Mouse (Mus musculus): ENCODE measurements around the gene Zfp639.

Gene Zfp639

GRCm38 (mm10) chr3:32505841-32506240 lies 4.2 kb upstream of the Zfp639 start:
- DNase-seq (ENCODE audit: low spot score): no peak

DNA sequence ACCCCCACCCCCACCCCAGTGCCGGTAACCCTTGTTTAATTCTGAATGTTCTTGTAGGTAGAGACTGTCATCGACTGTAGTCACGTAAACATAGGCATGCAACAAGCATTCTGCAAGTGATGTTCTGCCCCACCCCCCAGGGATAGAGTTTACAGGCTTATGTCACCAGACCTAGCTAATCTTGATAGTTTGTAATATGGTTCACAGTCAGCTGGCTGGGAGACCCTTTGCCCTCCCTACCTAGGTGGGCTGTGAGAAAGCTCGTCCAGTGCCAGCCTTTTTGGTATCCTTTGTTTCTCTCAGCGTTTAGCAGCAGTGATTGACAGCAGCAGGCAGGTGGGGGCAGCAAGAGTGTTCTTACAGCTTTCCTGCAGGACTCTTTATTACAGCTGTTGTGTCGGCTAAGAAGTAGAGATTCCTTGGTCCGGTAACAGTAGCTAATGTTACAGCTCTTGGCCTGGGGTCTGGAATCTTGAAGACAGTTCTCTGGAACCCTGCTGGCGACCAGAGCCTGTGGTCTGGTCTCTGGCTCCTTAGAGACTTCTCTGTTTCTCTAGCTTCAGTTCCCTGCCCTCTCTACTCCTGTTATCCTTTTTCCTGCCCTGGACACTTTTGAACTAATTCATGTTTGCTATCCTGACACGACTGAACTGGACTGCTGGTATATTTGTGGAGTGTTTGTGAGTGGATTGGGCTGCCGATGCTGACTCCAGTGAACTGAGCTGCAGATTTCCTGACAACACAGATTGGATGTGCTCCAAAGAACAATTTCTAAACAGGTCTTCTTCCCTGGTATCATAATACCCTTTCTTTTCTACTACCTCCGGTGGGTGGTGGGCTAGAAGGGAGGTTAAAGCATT lies 3.5 kb upstream of the Zfp639 start:
- no peak for DNase-seq (ENCODE audit: low spot score)

DNA sequence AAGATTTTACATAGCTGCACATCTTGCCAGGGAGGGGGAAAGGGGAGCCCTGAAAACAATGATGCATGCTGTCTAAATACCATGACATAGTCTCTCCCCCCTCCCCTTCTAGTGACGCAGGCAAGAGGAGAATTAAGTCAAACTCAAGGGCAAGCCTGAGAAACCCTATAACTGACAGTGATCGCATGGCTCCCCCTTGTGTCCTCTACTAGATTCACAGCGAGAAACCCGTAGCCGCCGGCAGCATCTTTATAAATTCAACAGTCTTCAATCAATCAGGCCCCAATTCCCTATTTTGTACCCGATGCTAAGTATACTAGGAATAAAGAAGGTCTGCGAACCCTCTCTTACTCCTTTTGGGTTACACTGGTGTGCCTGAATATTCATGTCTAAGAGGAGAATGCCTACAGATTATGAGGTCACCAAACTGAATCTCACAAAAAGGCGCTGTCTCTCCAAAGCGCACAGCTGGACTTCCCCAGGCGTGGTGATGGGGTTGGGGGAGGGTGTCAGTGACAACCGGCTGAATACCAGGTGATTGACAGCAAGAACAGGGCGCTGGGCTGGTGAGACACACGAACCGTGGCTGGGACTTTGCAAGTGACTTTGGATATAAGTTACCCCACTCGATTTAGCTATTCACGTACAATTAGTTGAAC lies 1.3 kb upstream of the Zfp639 start:
- peak; percentile 61 for DNase-seq (ENCODE audit: low spot score)

GRCm38 (mm10) chr3:32510375-32511190 lies 524 bp downstream of the Zfp639 start:
- DNase-seq (ENCODE audit: low spot score): peak; percentile 98

GRCm38 (mm10) chr3:32511191-32511550 lies 1.1 kb downstream of the Zfp639 start:
- DNase-seq (ENCODE audit: low spot score): peak; percentile 64

GRCm38 (mm10) chr3:32512686-32513284 lies 2.7 kb downstream of the Zfp639 start:
- DNase-seq (ENCODE audit: low spot score): no peak

DNA sequence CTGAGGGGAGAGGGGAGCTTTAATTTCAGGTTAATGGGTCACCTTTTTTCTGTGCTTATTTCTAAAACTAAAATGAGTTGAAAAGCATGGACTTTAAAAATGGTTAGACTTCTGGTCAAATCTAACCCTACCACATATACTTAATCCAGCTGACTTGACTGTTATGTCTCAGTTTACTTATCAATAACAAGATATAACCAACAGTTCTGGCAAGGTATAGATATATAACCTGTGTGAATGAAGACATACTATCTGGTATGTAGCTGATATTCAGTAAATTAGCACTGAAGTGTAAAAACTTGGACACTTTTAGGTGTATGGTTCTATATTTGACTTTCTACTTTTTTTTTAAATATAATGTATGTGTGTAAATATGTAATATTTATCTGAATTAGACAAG lies 3.5 kb downstream of the Zfp639 start:
- no peak for DNase-seq (ENCODE audit: low spot score)

- no peak for DNase-seq (ENCODE audit: low spot score)
Observed at GRCm38 (mm10) chr3:32527181-32527580, 17.1 kb downstream of the Zfp639 start.

- peak; percentile 97 for DNase-seq (ENCODE audit: low spot score)
Observed at GRCm38 (mm10) chr3:32529303-32529898, 19.3 kb downstream of the Zfp639 start, which contains the start of gene Mfn1. Mfn1 (plus strand) TSS chr3:32529465.

DNA sequence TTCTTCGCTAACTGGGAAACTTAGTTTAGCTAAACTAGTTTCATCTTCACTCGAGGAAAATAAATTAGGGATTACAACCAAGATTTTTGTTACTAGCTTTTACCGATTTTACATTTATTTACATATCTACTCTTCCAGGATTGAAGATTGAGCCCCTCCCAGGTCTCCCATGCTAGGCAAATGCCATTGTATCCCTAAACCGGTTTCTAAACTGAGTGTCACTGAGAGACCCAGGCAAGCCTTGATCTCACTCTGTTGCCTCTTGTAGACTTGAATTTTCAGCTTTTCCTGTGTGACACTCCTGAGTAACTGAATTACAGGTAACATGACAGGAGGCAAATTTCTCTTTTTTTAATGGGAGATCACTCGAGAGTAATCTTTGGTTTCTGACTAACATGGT lies 20.0 kb downstream of the Zfp639 start:
- no peak for DNase-seq (ENCODE audit: low spot score)

DNA sequence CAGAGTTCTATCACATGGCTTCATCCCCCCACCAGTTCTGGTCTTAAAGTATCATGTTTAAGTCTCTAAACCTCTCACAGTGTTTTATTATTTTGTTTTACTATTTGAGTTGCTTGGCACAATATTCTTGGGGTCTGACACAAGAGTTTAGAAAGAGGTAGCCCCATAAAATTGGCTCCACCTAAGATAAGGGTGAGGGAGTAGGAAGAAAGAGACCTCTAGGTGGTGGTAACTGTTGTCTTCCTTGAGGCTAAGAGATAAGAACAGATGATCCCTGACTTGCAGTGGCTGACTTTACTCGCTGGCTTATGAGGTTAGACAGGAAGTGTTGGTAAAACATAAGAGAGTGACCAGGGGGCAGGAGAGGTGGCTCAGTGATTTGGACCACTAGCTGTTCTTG lies 25.6 kb downstream of the Zfp639 start:
- DNase-seq (ENCODE audit: low spot score): no peak

- DNase-seq (ENCODE audit: low spot score): no peak
Observed at GRCm38 (mm10) chr3:32537556-32537955, 27.5 kb downstream of the Zfp639 start.

DNA sequence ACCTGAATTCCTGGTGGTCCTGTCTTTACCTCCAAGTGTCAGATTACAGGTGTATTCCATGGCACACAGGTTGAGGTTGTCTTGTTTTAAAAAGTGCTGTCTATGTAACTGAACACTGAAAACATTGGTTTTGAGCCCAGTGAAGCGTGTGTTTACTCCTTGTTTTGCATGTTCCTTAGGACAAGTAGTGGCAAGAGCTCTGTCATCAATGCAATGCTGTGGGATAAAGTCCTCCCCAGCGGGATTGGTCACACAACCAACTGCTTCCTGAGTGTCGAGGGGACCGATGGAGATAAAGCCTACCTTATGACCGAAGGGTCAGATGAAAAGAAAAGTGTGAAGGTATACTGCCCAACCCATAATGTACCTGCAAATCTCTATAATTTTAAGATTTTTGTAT lies 28.0 kb downstream of the Zfp639 start:
- DNase-seq (ENCODE audit: low spot score): no peak

DNA sequence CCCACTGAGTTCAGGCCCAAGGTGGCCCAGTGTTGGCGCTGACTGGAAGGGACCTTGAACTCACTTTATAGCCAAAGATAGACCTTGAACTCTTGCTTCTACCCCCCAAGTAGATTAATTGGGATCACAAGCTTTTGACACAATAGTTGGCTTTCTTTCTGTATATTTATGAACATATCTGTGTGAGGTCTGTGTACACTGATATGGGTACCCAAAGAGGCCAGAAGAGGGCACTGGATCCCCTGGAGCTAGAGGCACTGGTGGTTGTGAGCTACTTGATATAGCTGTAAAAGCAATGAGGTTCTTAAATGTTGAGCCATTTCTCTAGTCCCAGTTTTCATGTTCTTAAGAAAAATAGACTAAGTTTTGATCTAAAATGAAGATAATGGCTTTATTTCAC lies 43.0 kb downstream of the Zfp639 start:
- DNase-seq (ENCODE audit: low spot score): no peak

- DNase-seq (ENCODE audit: low spot score): no peak
Observed at GRCm38 (mm10) chr3:32563401-32563800, 53.3 kb downstream of the Zfp639 start.

All from yolk sac, embryonic 10.5 days (tissue).